In genomic region chr15:102142914-102143912, GRCm38 (mm10) we compare ENCODE assay signal across 10 mouse cellular contexts. TPM values are rescaled to one million over a fixed set of nuclear protein-coding genes. Genes with fewer than 3 reads are reported as not detected.
DNase-seq lines count a peak whose midpoint lies in the region; ATAC-seq lines count a peak whose summit lies in the region.
"Had no signal": no experiment of that assay in that cellular context is flagged by ENCODE, and none has a peak within 500 bp of the region (broad histone marks: within the 10 kb centered on the region; RNA-seq: fewer than 3 reads in every experiment).

No protein-coding gene starts in this region.

- DNase-seq in kidney, postnatal 10 days: peak; percentile 35
- DNase-seq in kidney, adult 18-20 months: no peak
- peak; percentile 48 for DNase-seq in MN1 (ENCODE audit: low spot score)
- peak; percentile 67 for DNase-seq in gastrocnemius, adult 18-20 months (ENCODE audit: low spot score)
- DNase-seq in lung, postnatal 10 days: peak; percentile 86
- DNase-seq in cerebellum, postnatal 4 days (ENCODE audit: low spot score in 2 of 2): no peak
- no peak for DNase-seq in adrenal gland, adult (ENCODE audit: inconsistent age in 2 of 2, low spot score in 1 of 2)

- no peak for ATAC-seq in erythroblast, adult 5-6 weeks (replicated peaks; ENCODE audit: low FRiP score, poor library complexity, severe bottlenecking)
- ATAC-seq: activated CD4-positive, CD25-positive, alpha-beta regulatory T cell, adult 4 months; forebrain, embryonic 16.5 days had no signal

RNA-seq across cellular contexts. Expression of gene Igfbp6, which starts 0.9 kb away (rescaled TPM):
- total RNA-seq in gastrocnemius, adult 18-20 months (2021): 10 to 100 TPM; 32.2 to 50.3 TPM
- 1.5 TPM in 1 of 2 replicates, not detected in the other for total RNA-seq in erythroblast, adult 5-6 weeks (2015; ENCODE audit: low replicate concordance)
- total RNA-seq in erythroblast, adult 5-6 weeks (2017; ENCODE audit: low replicate concordance): not detected in 2 replicates

RNA-seq across cellular contexts. Expression of gene Soat2, which starts 7.1 kb away (rescaled TPM):
- under 1 TPM in 1 of 2 experiments, not detected in 1; 0.09 TPM for total RNA-seq in gastrocnemius, adult 18-20 months (2021)
- total RNA-seq in erythroblast, adult 5-6 weeks (2015; ENCODE audit: low replicate concordance): 1.0 TPM in 1 of 2 replicates, not detected in the other
- total RNA-seq in erythroblast, adult 5-6 weeks (2017; ENCODE audit: low replicate concordance): 1.5 and 1.8 TPM in 2 replicates

RNA-seq across cellular contexts. Expression of gene Spryd3, which starts 7.2 kb away (rescaled TPM):
- total RNA-seq in gastrocnemius, adult 18-20 months (2021): 1 to 10 TPM; 4.9 to 7.7 TPM
- 3.8 TPM in 1 of 2 replicates, not detected in the other for total RNA-seq in erythroblast, adult 5-6 weeks (2015; ENCODE audit: low replicate concordance)
- 2.1 and 4.7 TPM in 2 replicates for total RNA-seq in erythroblast, adult 5-6 weeks (2017; ENCODE audit: low replicate concordance)

RNA-seq across cellular contexts. Expression of gene Tns2, which starts 43.0 kb away (rescaled TPM):
- 10 to 100 TPM; 31.3 to 31.6 TPM for total RNA-seq in gastrocnemius, adult 18-20 months (2021)
- not detected in 2 replicates for total RNA-seq in erythroblast, adult 5-6 weeks (2015; ENCODE audit: low replicate concordance)
- total RNA-seq in erythroblast, adult 5-6 weeks (2017; ENCODE audit: low replicate concordance): not detected in 2 replicates

RNA-seq across cellular contexts. Expression of gene Zfp740, which starts 59.8 kb away (rescaled TPM):
- 10 to 100 TPM; 24.0 to 29.0 TPM for total RNA-seq in gastrocnemius, adult 18-20 months (2021)
- total RNA-seq in erythroblast, adult 5-6 weeks (2015; ENCODE audit: low replicate concordance): 14.2 and 19.0 TPM in 2 replicates
- total RNA-seq in erythroblast, adult 5-6 weeks (2017; ENCODE audit: low replicate concordance): 15.7 and 21.5 TPM in 2 replicates

Comparison
In these comparisons a context has a peak if more than half of its experiments do, and no peak if none do; other contexts are left out.
1. DNase-seq: peak in kidney, postnatal 10 days (single experiment), MN1 (single experiment), gastrocnemius, adult 18-20 months (single experiment) and lung, postnatal 10 days (single experiment); none in kidney, adult 18-20 months (single experiment), cerebellum, postnatal 4 days (0 of 2) and adrenal gland, adult (0 of 2).
2. RNA of gene Igfbp6, which starts 0.9 kb away (total RNA-seq): 32.2 to 50.3 TPM in gastrocnemius, adult 18-20 months; 1.5 TPM in erythroblast, adult 5-6 weeks; every median in the first group is over 10 times any median in the second.